Mouse (Mus musculus) thymus, adult 2 months (tissue): ENCODE data around the gene Otud5.

Source experiments
- CTCF ChIP-seq: fragments of 200-500 bp; IDR thresholded peaks from 2 replicates; pipeline ENCODE4 v1.5.1; 2012; ENCODE audit warnings: mild to moderate bottlenecking, control low read depth, low read length, moderate library complexity, borderline replicate concordance; ENCODE audit not compliant: control insufficient read depth, poor library complexity, insufficient read depth; ENCODE audit errors: extremely low read depth
- POLR2A ChIP-seq: fragments of 200-500 bp; IDR thresholded peaks from 2 replicates; pipeline ENCODE4 v1.6.1; 2012; ENCODE audit warnings: mild to moderate bottlenecking, low read length, control low read depth, moderate library complexity; ENCODE audit not compliant: control insufficient read depth, poor library complexity, insufficient read depth; ENCODE audit errors: extremely low read depth

- TF ChIP-seq POLR2A (no peak), CTCF (no peak)
Observed at GRCm38 (mm10) chrX:7842318-7842717, 1.2 kb downstream of the Otud5 start.
